Mouse (Mus musculus) liver, adult 2 months (tissue): Measurements from ENCODE around the gene Map2k5. TPM values are rescaled to one million over a fixed set of nuclear protein-coding genes. Genes with fewer than 3 reads are reported as not detected.
A peak's percentile ranks its signal among the peaks of the same experiment; 100 is the strongest.

Experiments used
- DNase-seq: peaks from one replicate; pipeline ENCODE4 v3.0.0-alpha.2; 2011; ENCODE audit warnings: low read depth, low spot score; ENCODE audit errors: extremely low read depth
- H3K27ac ChIP-seq: fragments of 200-500 bp; replicated peaks from 2 replicates; pipeline ENCODE4 v1.5.1; 2012; ENCODE audit warnings: low read depth, mild to moderate bottlenecking, control low read depth, inconsistent platforms, low read length; ENCODE audit not compliant: insufficient read depth
- H3K27me3 ChIP-seq: fragments of 200-500 bp; 2 replicates; pipeline ENCODE4 v1.6.1; 2012; ENCODE audit warnings: mild to moderate bottlenecking, moderate library complexity, low read length, inconsistent platforms; ENCODE audit not compliant: control insufficient read depth, insufficient read depth
- H3K36me3 ChIP-seq: fragments of 200-500 bp; 2 replicates; pipeline ENCODE4 v1.6.1; 2012; ENCODE audit warnings: low read length, inconsistent platforms; ENCODE audit not compliant: control insufficient read depth, insufficient read depth
- H3K4me1 ChIP-seq: fragments of 200-500 bp; 2 replicates; pipeline ENCODE4 v1.6.1; 2011; ENCODE audit warnings: low read length; ENCODE audit not compliant: control insufficient read depth, insufficient read depth
- H3K4me3 ChIP-seq: fragments of 200-500 bp; 2 replicates; pipeline ENCODE4 v1.5.1; 2011; ENCODE audit warnings: low read depth, mild to moderate bottlenecking, control low read depth, low read length, moderate library complexity; ENCODE audit not compliant: insufficient read depth
- H3K79me2 ChIP-seq: fragments of 200-500 bp; 2 replicates; pipeline ENCODE4 v1.6.1; 2012; ENCODE audit warnings: inconsistent platforms, mild to moderate bottlenecking, low read length, moderate library complexity; ENCODE audit not compliant: control insufficient read depth, insufficient read depth
- H3K9ac ChIP-seq: fragments of 200-500 bp; 2 replicates; pipeline ENCODE4 v1.6.1; 2012; ENCODE audit warnings: low read depth, mild to moderate bottlenecking, control low read depth, inconsistent platforms, low read length
- CTCF ChIP-seq: fragments of 200-500 bp; IDR thresholded peaks from 2 replicates; pipeline ENCODE4 v1.5.1; 2011; ENCODE audit warnings: low read depth, low read length, control low read depth
- POLR2A ChIP-seq: fragments of 200-500 bp; IDR thresholded peaks from 2 replicates; pipeline ENCODE4 v1.6.1; 2011; ENCODE audit warnings: low read length, control low read depth; ENCODE audit not compliant: insufficient read depth; ENCODE audit errors: extremely low read depth
- WGBS: fragments of 180-500 bp; shearing (Covaris S2); methylation state at CpG from one replicate; pipeline ENCODE4 v1.1.7; 2018; 5-methylcytosine and 5-hydroxymethylcytosine counted together
- polyA plus RNA-seq: library from polyadenylated mRNA; depleted of rRNA; stranded (reverse); fragments of >200 nt; gene quantifications from 2 replicates; pipeline ENCODE4 v1.2.3, GENCODE M21; 2012
- total RNA-seq: library from RNA; depleted of rRNA; stranded (reverse); fragments of >200 nt; gene quantifications from 2 replicates; pipeline ENCODE4 v1.2.3, GENCODE M21; 2014

Gene Map2k5
- total and polyA plus RNA-seq, 2 experiments = 13.3 to 32.2 TPM

GRCm38 (mm10) chr9:63206769-63207276, 170.9 kb downstream of the Map2k5 start:
- Histone ChIP-seq H3K4me1 (peaks cover 8% of the 10 kb centered on the region), H3K27me3 (no peaks in the 10 kb centered on the region), H3K36me3 (peaks cover 2% of the 10 kb centered on the region; the same call in 1 of the 2 replicates), H3K27ac (no peak overlapping the region), H3K4me3 (no peak overlapping the region), H3K9ac (no peak overlapping the region), H3K79me2 (no peaks in the 10 kb centered on the region)
- TF ChIP-seq CTCF (no peak), POLR2A (no peak)
- DNase-seq = no peak
- 96% methylated on average over 15 of the region's 15 CpGs for WGBS

- DNase-seq = peak; percentile 66
- 47% methylated on average over 3 of the region's 3 CpGs for WGBS
- no peaks in the 10 kb centered on the region for H3K79me2 ChIP-seq
- no peak overlapping the region for H3K9ac ChIP-seq
- H3K27ac ChIP-seq = no peak overlapping the region
- no peak for TF ChIP-seq CTCF
- TF ChIP-seq POLR2A = no peak
- no peak overlapping the region for H3K4me3 ChIP-seq
- H3K36me3 ChIP-seq = peaks cover 2% of the 10 kb centered on the region; the same call in 1 of the 2 replicates
- no peaks in the 10 kb centered on the region for H3K27me3 ChIP-seq
- peaks cover 17% of the 10 kb centered on the region for H3K4me1 ChIP-seq
Observed at GRCm38 (mm10) chr9:63203461-63203860, 174.2 kb downstream of the Map2k5 start.

- Histone ChIP-seq H3K4me1 (peaks cover 17% of the 10 kb centered on the region), H3K9ac (peak overlapping the region; percentile 65), H3K4me3 (no peak overlapping the region), H3K27ac (peak overlapping the region; percentile 93), H3K27me3 (no peaks in the 10 kb centered on the region), H3K36me3 (peaks cover 2% of the 10 kb centered on the region; the same call in 1 of the 2 replicates), H3K79me2 (no peaks in the 10 kb centered on the region)
- WGBS = 52% methylated on average over 15 of the region's 15 CpGs
- peak; percentile 52 for TF ChIP-seq CTCF
- no peak for TF ChIP-seq POLR2A
- DNase-seq = peak; percentile 98
Observed at GRCm38 (mm10) chr9:63201376-63202323, 176.1 kb downstream of the Map2k5 start.

- H3K4me1 ChIP-seq = peaks cover 11% of the 10 kb centered on the region
- H3K9ac ChIP-seq = no peak overlapping the region
- no peak for DNase-seq
- H3K27me3 ChIP-seq = no peaks in the 10 kb centered on the region
- H3K36me3 ChIP-seq = peaks cover 3% of the 10 kb centered on the region; the same call in 1 of the 2 replicates
- H3K79me2 ChIP-seq = no peaks in the 10 kb centered on the region
- no peak overlapping the region for H3K4me3 ChIP-seq
- WGBS = 62% methylated on average over 8 of the region's 8 CpGs
- H3K27ac ChIP-seq = no peak overlapping the region
- TF ChIP-seq POLR2A (no peak), CTCF (no peak)
Observed at GRCm38 (mm10) chr9:63197252-63197651, 180.4 kb downstream of the Map2k5 start.

GRCm38 (mm10) chr9:63196114-63196682, 181.5 kb downstream of the Map2k5 start:
- Histone ChIP-seq H3K27ac (no peak overlapping the region), H3K9ac (no peak overlapping the region), H3K27me3 (no peaks in the 10 kb centered on the region), H3K4me3 (no peak overlapping the region), H3K36me3 (peaks cover 6% of the 10 kb centered on the region; the same call in 1 of the 2 replicates), H3K4me1 (peaks cover 7% of the 10 kb centered on the region; the same call in 1 of the 2 replicates), H3K79me2 (no peaks in the 10 kb centered on the region)
- TF ChIP-seq CTCF (no peak), POLR2A (no peak)
- 76% methylated on average over 8 of the region's 8 CpGs for WGBS
- peak; percentile 45 for DNase-seq
